Mouse (Mus musculus): ENCODE results near the gene Noxo1.

Noxo1 gene

DNA sequence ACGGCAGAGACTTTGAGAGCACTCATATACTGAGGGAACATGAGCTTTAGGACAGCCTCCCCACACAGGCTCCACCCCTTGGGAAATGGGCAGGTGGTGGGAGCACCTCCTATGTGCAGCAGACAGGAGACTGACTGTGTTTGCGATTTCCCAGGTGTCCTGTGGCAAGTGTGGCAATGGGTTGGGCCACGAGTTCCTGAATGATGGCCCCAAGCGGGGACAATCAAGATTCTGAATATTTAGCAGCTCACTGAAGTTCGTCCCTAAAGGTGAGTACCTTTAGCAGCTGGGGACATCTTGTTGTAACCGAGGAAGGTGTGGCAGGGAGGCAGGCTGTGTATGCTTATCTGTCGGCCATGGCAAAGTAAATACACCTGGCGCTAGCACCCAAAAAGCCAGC lies 43.9 kb downstream of the Noxo1 start:
- in situ Hi-C loops (cut with MseI, MboI) = no loop called here

DNA sequence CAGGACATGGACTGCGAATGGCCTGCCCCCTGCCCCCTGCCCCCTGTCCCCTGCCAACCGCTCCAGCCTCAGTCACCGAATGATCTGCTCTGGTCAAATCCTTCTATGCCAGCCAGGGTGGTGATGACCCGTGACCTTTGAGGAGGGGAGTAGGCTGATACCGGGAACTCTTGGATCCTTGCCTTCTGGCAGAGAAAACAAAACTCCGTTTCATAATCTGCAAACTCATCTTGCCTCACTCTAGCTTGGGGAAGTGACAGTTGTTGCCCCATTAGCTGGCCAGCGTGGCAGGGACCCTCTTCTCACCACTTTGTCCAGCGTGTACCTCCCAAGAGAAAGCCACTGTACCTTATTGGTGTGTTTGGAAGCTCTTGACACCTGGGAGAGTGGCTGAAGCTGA lies 46.3 kb downstream of the Noxo1 start:
- in situ Hi-C loops (cut with MseI, MboI) = no loop called here

DNA sequence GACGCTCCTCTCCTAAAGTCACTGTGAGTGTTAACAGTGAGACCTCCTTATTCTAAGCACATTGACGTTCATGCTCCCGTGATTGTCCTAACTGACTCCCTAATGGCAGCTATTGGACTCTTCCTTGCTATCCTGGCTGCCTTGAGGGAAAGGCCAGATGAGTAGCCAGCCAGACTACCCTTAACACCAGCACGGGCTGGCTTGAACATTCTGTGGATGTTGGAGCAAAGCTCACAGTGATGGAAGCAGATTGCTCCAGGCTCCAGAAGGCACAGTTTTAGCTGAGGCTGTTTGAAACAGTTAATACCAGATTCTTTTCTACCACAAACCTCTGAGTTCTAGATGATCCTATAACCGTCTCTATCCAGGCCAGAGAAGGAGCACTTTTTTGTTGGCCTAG lies 47.9 kb downstream of the Noxo1 start:
- in situ Hi-C loops (cut with MseI, MboI) = no loop called here

DNA sequence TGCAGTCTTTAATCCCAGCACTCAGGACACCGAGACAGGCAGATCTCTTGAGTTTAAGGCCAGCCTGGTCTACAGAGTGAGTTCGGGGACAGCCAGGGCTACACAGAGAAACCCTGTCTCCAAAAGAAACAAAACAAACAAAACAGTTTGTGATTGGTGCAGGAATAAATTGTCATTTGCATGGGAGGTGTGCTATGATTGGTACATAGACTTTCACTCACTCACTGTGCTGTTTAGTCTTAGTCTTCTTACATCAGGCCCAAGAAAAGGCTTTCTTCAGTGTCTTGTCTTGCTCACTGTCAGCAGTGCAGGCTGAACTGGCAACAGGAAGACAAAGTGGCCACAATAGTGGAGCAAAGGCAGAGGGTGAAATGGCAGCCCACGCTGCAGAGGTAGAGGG lies 48.3 kb downstream of the Noxo1 start:
- in situ Hi-C loops (cut with MseI, MboI) = no loop called here

DNA sequence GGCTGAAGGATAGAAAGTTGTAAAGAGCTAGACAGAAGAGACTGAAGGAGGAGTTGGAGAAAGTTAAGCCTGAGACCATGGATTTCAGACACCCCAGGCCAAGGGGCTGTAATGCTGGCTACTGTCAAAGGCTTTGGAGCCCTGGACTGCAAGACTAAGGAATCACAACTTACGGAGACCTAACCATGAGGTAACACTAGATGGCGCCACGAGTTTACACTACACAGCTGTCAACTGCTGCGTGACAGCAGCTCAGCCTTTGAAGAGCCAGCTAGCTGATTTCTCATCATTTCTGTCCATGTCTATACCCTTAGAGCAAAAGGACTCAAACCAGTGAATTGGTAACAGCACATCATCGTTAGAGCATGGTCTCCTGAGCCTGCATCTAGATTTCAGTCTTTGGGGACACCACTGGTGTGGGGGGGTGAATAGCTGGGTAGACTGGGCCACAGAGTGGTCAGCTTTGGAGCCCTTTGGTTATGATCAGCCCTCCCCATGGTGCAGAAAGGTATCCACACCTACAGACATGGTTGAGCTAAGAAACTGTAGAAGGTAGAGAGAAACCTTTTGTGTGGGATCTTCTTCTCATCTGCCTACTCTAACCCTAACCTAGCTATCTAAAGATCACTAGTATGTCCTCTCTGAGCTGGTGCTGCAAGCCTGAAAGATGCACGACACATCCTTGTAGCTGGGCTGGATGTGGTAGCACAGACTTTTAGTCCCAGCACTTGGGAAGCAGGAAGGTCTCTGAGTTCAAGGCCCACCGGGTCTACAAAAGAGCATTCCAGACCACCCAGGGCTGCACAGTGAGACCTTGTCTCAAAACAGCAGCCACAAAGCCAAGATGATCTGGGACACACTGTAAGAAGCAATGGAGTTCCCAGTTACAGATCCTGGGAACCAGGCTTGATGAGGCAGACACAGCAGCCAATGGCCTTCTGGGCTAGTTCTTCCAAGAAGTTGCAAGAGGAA lies 49.8 kb downstream of the Noxo1 start:
- in situ Hi-C loops (cut with MseI, MboI) = loop anchor here (5.0 kb wide), 2 partner anchors 76 to 86 kb away; no protein-coding TSS in a partner anchor

DNA sequence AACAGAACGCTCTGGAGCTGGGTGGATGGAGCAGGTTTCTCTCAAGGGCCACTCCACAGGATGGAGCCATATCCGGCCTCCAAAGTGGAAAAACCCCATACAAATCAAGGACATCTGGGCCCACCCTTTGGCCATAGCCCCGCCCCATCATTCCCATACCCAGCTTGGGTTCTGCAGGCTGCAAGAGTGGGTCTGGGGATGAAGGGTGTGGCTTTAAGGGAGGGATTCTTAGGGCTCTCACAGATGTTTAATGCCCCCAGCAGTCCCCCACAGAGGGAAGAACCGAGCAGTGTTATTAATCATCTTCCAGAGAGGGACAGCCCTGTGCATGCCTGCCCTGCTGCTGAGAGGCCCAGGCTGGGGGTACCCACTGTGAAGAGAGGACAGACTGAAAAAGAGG lies 51.0 kb downstream of the Noxo1 start:
- in situ Hi-C loops (cut with MseI, MboI) = loop anchor here (5.0 kb wide), 2 partner anchors 75 to 85 kb away; no protein-coding TSS in a partner anchor
